Mouse (Mus musculus): ENCODE measurements around the gene Slc17a9.
"Not testable (repeated sequence)": the region's sequence is repeated elsewhere in the genome, so short reads cannot be mapped to it uniquely, and the experiment has no call there.

The Slc17a9 gene

DNA sequence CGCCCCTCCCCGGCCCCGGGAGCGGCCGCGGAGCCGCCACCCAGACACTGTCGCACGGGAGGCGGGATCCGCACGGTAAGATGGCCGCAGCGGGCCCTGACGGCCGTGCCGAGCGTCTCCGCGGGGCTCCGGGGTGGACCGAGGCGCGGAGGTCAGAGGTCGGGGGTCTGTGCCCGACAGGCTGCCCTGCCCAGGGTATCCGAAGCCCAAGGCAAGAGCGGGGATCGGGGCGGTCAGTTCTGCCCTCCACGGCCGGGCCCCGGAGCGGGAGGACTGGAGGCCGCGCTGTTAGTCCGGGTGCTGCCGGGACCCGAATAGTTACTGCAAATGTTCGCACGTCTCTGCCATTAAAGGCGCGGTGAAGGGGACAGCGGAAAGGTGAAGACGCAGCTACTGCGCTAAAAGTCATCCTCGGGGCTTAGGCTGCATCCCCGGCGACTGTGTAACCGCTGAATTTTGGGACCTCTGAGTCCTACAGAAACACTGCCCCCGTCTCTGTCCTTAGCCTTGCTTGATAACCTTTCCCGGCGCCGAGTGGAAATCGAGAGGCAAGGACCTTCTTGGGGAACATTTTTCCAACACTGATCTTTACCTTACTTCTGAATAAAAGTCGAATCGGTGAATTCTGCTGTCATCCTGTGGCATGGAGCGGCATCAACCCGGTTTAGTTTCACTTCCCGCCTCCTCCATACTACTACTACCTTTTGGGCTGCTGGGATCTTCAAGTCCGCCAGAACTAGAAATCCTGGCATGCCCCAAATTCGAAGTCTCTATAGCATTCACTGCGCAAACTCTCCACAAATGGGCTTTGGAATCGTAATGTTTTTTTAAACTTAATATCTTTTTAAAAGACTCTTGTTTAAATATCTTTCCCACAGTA lies 14.5 kb upstream of the Slc17a9 start:
- no peak for DNase-seq (ENCODE audit: low spot score)

DNA sequence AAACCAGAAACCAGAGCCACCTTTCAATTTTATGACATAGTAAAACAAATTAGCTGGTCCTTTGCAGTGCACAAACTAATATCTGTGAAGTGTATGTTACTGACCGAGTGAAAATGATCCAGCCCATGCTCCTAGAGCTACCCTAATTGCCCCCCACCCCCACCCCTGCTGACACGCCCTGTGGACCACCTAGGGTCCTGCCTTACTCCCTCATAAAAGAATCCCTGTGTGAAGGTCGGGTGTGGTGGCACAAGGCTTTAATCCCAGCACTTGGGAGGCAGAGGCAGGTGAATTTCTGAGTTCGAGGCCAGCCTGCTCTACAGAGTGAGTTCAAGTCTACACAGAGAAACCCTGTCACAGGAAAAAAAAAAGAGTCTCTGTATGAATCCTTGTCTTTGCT lies 13.5 kb upstream of the Slc17a9 start:
- no peak for DNase-seq (ENCODE audit: low spot score)

DNA sequence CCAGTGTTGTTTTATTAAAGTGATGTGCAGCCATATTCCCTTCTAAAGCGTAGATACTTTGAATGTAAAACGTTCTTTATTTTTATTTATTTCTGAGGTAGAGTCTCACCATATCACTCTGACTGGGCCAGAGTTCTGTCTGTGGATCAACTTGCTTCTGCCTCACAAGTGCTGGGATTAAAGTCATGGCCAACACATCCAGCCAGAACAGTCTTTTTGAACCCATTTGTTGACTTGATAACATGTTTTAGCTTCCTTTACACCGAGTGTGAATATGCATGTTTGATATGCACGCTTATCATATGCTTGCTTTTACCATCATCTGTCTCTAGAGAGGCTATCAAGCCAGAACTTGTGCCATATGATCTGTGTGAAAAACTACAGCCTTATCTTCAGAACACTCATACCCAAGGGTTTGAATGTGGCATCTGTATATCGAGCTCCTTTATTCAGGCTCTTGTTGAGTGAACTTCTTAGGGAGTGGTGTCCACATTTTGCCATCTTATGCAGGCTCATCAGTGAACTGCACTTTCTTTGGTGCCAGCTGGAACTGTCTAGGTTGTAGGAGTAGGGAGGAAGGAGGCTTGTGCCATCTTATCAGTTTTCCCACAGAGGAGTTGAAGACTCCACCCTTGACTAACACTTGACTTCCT lies 12.9 kb upstream of the Slc17a9 start:
- no peak for DNase-seq (ENCODE audit: low spot score)

DNA sequence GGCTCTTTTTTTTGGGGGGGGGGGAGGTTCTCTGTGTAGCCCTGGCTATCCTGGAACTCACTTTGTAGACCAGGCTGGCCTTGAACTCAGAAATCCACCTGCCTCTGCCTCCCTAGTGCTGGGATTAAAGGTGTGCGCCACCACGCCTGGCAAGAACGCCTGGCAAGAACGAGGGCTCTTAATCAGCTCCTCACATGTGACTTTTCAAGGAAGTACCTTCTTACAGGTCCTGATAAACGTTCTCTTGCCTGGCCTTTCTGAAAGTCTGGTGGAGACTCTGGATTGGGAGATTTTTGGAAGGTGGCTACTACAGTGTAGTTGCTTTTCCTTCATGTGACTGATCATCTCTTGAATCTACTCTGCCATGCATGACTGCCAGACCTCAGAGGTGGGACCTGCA lies 2.3 kb upstream of the Slc17a9 start:
- not testable (repeated sequence) for DNase-seq (ENCODE audit: low spot score)

DNA sequence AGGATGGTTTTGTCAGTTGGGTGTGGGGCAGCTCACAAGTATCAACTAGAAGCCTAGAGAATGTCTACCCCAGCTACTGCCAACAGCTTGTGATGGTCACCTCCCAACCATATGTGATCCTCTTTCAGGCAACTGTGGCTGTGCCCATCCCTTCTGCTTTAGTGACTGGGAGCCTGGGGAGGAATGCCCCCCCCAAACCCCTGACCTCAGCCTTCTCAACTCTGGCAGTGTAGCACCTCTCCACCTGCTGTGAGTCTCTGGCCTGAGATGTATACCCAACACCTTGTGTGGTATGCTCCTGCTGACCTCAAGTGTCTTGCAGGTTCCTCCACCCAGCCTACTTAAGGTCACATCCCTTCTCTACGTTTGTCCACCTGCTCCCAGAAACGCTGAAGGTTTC lies 1.2 kb upstream of the Slc17a9 start:
- no peak for DNase-seq (ENCODE audit: low spot score)

DNA sequence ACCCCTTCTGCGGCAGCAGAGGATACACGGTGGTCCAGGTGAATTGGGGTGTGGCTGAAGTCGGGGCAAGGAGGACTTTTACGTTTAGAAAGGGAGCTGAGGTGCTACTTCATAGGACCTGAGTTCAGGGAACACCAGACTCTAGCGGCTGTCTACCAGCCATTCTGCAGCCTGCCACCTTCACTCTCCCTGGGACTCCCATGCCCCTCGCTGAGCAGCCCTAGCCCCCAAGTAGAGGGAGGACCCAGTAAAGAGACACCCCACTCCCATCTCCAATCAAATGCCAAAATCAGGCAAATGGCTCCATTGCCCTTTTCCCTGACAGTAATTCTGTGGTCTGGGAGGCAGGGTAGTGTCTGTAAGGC lies 333 bp downstream of the Slc17a9 start:
- DNase-seq (ENCODE audit: low spot score), result no peak

DNA sequence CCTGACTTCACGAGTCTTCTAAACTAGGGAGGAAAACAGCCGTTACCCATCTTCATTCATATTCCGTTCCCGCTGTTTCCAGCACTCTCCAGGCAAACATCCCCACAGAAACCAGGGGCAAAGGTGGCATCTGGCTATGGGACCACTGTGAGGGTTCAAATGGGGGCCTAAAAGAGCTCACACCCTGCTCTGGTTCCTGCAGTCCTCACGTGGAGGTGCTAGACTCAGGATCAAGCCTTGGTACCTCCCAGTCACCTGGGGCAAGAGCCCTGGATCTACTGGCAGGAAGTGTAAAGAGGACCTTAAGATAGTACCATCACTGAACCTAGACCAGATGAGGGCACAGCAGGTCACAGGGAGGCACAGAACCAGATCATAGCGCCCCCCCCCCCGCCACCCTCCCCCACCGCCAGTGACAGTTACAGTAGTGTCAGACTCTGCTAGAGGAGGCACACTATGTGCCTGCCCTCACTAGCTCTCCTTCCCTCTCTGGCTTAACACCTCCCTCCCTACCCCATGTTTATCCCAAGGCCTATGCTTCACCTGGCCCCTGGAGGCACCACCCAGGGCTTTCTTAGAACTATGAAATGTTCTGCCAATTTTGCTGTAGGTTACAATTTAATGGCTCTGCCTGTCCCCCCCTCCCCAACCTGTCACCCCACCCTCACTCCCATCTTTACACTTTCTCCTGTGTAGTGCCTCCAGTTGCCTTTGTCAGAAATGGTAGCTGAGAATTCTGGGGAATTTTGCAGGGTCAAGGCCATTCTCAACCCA lies 980 bp downstream of the Slc17a9 start:
- DNase-seq (ENCODE audit: low spot score), result no peak

DNA sequence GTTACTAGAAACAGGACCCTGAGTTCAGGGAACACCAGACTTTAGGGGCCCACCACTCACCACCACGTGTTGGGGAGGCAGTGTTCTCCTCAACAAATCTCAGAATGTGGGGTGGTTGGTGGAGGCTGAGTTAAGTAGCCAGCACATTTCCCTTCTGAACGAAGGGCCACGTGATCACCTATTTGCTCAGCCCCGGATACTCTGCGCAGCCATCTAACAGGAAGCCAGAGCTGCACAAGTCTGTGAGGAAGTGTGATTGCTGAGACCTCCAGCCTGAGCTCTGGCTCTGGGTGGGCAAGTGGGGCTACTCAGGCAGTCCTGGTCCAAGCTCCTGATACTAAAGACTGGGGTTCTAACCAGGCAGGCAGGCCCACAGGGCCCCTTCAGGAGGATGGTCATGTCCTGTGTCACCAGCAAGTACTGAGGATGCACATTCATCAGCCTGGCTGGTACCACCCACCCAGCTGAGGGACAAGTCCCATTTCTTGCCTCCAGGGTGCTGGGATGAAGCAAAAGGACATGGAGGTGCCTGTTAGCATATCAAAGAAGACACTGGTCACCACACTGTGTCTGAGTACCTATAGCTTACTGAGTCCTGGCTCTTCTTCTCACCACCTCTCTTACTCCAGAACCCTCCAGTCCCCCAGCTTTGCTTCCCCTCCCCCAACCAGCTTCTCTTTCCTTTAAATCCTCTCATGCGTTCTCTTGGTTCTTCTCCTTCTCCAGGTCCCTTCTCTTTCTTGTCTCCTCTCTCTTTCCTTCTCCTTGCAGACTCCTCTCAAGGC lies 1.8 kb downstream of the Slc17a9 start:
- no peak for DNase-seq (ENCODE audit: low spot score)

DNA sequence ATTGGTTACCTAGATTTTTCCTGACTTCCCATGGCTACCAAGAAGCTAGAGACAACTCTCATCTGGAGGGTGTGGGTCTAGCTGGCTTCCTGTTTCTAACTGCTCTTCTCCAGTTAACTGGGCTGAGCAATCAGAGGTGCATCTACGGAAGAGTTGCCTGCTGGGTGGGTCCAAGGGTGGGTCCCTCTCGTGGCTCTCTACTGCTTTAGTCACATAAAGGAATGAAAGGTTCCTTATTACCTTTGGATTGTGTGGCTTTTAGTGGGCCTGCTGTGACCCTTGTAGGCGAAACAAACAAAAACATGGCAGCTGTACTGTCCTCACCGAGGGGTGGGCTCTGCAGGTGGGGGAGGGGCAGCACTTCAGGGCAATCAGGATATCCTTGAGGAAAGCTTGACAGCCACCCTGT lies 2.6 kb downstream of the Slc17a9 start:
- DNase-seq (ENCODE audit: low spot score), result no peak

DNA sequence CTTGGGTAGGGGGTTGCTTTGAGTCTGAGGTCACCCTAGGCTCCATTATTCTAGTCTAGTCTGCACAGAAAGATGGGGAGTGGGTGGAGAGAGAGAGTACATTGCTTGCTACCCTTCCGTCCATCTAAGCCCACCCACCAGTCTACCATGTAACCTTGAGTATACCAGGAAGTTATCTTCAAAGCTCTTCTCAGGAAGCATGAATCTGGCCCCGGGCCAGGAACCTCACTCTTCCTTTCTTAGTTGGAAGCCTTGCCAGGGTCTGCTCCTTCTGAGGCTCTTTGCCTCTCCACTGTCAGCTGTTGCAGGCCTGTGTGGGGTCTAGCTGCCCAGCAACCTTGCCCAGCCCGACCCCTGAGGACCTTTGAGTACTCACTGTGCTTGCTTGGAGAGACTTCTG lies 6.0 kb downstream of the Slc17a9 start:
- DNase-seq (ENCODE audit: low spot score), result no peak

DNA sequence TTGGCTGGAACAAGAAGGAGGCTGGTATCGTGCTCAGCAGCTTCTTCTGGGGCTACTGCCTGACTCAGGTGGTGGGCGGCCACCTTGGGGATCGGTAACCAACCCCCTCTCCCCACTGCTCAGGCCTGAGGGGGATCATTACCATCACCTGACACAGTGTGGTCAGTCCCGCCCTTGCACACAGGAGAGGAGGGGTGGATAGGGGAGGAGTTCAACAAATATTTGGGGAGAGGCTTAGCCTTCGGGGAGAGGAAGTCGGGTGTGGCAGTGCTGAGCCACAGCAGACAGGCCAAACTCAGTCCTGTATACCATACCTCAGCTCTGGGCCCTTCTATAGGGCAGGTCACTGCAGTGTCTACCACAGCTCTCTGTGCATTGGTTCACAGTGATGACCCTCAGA lies 6.9 kb downstream of the Slc17a9 start:
- no peak for DNase-seq (ENCODE audit: low spot score)

DNA sequence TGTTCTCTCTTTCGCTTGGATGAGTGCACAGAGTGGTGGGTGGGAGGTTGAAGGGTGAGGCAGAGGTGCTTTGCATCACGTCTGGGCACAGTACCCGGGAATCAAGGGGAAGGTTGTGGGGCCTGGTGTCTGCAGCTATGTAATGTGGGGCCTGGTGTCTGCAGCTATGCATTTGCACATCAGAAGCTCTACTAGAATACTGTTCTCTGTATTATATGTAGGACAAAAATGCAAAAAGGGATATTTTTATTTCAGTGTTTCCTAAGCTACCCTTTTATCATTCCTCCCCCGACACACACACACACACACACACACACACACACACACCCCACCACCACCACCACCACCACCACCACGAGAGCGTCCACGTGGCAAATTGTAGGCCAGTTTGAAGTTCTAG lies 10.2 kb downstream of the Slc17a9 start:
- DNase-seq (ENCODE audit: low spot score), result no peak

DNA sequence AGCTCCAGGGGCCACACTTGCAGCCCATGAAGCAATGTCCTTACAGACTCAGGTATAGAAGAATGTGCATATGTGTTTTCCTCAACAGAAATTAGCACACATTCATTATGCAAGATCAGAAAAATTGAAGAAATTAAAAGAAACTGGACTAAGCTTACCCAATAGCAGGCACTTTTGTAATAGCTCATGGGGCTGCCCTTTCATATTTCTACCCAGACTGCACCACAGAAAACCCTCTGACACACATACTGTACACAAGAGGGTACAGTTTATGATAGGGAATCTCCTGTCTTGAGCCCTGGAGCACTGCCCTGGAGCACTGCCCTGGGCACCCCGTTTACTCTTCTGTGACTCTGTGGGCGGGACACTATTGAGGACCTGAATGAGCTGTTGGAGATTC lies 12.9 kb downstream of the Slc17a9 start:
- no peak for DNase-seq (ENCODE audit: low spot score)

DNA sequence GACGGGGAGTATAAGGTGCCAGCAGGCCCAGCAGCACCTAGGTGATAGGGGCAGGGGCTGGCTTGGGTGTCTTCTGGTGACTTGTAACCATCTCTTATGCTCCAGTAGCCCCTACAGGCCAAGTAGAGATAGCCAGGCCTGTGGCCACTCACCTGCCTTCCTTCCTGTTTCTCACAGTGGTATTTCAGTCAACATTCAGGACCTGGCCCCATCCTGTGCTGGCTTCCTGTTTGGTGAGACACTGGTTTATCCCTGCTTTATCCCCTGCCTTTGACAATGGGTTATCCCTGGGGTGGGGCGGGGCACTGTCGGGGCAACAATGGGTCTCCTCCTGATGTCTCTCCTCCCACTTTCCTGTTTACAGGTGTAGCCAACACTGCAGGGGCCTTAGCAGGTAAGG lies 15.3 kb downstream of the Slc17a9 start:
- DNase-seq (ENCODE audit: low spot score), result no peak

DNA sequence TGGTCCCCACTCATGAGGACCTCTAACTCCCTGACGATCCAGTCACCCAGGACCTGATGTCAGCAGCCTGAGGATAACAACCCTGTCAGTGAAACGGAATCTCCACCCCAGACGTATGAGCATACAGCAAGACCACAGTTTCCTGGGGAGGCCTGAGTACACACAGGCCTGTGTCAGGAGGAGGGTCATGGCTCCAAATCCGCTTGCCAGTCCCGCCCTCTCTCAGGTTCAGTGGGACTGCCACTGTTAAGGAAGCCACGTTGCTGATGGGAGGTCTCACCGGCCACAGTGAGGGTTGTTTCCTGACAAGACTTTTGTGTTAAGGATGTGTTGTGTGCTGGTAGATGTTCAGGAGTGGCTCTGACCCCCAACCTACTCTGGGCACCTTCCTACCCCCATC lies 16.4 kb downstream of the Slc17a9 start:
- DNase-seq (ENCODE audit: low spot score), result no peak

DNA sequence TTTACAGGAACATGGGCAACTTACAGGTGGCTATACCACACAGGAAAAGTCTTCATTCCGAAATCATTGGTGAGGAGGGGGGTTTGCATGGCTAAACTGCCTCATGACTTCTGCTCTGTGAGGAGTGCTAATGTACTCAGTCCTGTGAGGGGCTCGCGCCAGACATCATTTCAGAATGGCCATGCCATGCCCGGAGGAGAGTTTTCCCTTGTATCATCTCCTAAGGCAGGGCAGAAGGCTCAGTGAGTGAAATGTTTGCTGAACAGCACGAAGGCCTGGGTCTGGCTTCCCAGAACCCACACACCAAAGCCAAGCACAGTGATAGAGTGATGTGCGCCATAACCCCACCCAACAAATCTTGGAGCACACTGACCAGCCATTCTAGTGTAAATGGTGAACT lies 17.8 kb downstream of the Slc17a9 start:
- DNase-seq (ENCODE audit: low spot score), result no peak

DNA sequence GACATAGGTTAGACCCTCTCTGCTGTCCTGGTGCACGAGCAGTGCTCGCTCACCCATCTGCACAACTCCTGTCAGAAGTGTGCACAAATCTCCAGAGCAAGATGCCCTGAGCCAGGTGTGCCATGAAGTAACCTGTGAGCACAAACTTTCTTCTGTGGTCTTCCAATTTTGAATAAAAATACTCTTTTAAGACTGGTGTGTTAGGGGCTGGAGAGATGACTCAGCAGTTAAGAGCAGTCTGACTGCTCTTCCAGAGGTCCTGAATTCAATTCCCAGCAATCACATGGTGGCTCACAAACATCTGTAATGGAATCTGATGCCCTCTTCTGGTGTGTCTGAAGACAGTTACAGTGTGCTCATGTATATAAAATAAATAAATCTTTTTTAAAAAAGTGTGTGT lies 18.3 kb downstream of the Slc17a9 start:
- no peak for DNase-seq (ENCODE audit: low spot score)

DNA sequence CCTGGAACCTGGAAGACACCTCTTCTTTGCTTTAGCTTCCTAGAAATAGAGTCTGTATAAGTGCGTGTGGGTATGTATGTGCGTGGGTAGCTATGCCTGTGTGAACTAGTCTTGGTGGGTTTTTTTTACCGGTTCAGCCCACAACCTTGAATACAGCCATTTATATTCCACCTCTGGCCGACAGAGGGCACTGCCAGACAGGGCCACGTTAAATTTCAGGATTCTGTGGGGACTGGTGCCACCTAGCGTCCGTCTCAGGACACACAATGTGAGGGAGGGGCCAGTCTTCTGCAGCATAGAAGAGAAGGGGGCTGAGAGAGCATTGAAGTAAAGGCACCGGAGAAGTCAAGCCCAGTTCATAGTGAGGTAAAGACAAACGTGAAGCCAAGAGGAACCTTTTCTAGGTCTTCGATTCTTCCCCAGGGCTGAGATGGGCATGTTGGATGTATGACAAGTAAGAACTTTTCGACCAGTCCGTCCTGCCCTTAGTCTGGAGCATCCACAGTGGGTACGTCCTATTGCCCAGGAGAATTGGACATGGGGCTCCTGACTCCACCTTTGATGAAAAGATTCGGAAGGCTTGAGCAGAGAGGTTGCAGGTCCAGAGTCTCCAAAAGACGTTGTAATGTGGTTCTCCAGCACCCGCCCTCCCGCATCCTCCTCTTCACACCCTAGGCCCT lies 20.3 kb downstream of the Slc17a9 start:
- DNase-seq (ENCODE audit: low spot score), result peak; percentile 90

DNA sequence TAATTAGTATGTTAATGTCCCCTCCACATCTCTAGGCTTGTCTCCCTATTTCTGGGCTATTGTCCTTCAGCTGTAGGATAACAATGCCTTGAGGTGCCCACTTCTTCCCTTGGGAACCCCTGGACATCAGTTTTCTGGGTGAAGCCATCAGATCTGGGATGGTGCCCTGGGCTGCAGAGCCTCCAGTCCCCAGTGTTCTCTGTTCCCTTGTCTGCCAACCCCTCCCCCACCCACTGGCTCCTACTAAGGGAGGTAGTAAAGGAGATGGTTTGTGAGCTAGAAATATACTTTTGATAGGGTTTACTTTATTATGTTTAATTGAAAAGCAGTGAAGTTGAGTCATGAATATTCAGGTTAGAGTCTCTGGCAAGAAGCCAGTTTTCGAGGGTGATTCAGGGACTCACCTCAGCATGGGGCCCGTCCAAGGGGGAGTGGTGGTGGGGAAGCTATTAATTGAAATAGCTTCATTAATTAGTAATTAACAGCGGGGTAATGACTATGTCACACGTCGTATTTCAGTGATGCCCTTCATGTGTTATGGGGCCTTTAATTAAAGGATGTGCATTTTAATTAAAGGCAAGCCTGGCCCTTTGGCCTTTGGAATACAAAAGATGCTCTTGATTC lies 21.6 kb downstream of the Slc17a9 start:
- DNase-seq (ENCODE audit: low spot score), result no peak

DNA sequence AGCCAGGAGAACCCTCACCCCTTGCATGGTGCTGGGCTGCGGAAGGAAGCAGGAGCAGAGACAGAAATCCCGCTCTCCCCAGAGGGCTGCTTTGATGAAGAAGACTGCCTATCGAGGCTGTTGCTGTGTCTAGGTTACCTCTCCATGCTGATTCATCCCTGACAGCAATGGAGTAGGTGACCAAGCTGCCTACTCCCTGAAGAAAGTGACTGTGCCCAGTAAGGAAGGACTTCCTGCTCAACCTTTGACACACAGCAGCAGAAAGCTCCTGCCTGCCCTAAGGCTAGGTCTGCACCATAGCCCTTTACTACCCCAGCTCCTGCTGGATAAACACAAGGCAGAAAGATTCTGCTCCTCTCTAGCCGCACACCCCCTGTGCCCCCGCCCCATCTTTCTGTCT lies 23.8 kb downstream of the Slc17a9 start:
- DNase-seq (ENCODE audit: low spot score), result no peak

DNA sequence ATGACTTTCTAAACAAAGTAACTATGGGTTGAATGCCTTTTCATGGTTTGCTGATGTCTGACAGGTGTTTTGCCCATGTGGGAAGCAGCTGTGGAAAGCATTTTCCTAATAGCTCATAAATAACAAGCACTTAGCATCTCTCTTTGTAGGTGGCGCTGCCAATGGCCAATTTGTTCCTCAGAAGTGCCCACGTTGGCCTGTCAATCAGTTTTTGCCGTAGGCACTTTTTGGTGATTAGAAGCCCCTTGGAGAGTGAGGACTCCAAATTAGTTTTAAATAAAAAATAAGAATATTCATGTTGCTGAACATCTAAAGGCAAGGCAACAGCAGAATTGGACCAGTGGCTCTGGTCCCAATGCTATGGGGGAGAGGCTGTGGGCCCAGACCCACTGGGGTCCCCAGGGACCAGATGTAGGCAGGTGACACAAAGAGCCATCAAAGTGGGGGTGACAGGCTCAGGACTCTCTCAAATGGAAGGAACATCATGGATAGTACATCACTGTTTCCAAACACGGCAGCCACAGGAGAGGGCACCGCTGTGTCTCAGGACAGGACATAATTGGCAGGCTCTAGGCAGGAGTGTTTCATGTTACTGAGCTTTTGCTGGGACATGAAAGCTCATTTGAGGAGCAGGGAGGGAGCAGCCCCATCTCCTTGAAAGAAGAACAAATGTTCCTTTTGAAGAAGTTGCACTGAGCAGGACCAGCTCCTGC lies 30.1 kb downstream of the Slc17a9 start:
- no peak for DNase-seq (ENCODE audit: low spot score)
